20 mouse cellular contexts compared by ENCODE assay signal in the genomic region with DNA sequence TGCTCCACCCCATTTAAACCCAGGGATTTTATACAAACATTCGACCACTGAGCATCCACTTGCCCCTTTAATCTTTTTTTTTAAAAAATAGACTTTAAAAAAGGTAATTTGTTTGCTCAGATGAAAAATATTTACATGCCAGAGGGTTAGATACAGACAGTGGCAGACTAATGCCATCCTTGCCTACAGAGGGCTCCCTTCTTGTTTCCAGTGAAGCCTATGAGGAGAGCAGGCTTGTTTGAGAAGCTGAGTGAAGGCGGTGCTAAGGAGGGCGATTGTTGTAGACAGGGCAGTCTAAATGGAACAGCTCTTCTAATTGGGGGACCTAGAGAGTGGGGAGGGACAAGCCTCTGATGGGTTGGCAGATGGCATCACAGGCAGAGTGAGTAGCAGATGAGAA.
DNase-seq lines count a peak whose midpoint lies in the region; ATAC-seq and TF ChIP-seq lines count a peak whose summit lies in the region.
"Had no signal": no experiment of that assay in that cellular context is flagged by ENCODE, and none has a peak within 500 bp of the region (broad histone marks: within the 10 kb centered on the region; RNA-seq: fewer than 3 reads in every experiment).

No protein-coding gene starts in this region.

- peak; percentile 20; the same call in 1 of the 2 replicates for TF ChIP-seq CTCF in intestine, postnatal 0 days (IDR thresholded peaks at IDR 0.05; ENCODE audit: low read depth)
- peak in 1 of 2 experiments; percentile 54; a peak in 2 of 4 replicates for TF ChIP-seq CTCF in CH12.LX (conservative IDR thresholded peaks at IDR 0.05 in 1 of 2, IDR thresholded peaks at IDR 0.05 in 1 of 2; ENCODE audit: low read depth in 2 of 2, low read length in 2 of 2)

- dilution Hi-C loops in CH12.LX (cut with MboI; ENCODE audit: extremely low pct_ligation_motif_present, extremely low pct_unique_long_range_greater_than_20kb, low sequenced_read_pairs) = no loop called here

- no peaks in the 10 kb centered on the region for H3K36me3 ChIP-seq in intestine, postnatal 0 days (ENCODE audit: control insufficient read depth, insufficient read depth)
- H3K36me3 ChIP-seq in intestine, embryonic 16.5 days (ENCODE audit: control insufficient read depth, insufficient read depth, low read length) = no peaks in the 10 kb centered on the region
- H3K36me3 ChIP-seq in CH12.LX (replicated peaks in 1 of 2; ENCODE audit: control insufficient read depth in 1 of 2, insufficient read depth in 1 of 2, low read length in 1 of 2) = no peaks in the 10 kb centered on the region
- H3K36me3 ChIP-seq: hindbrain, embryonic 13.5 days; limb, embryonic 13.5 days; liver, embryonic 13.5 days had no signal

- peak; percentile 28 for TF ChIP-seq RAD21 in CH12.LX (IDR thresholded peaks at IDR 0.05; ENCODE audit: low read depth, low read length)

- no peaks in the 10 kb centered on the region for H3K4me1 ChIP-seq in intestine, postnatal 0 days (replicated peaks; ENCODE audit: control insufficient read depth, insufficient read depth, low read length)
- 0 out of 2 replicates have a peak, but pooled peaks cover 7% of the 10 kb centered on the region for H3K4me1 ChIP-seq in intestine, embryonic 16.5 days (ENCODE audit: control insufficient read depth, insufficient read depth, low read length)
- H3K4me1 ChIP-seq in CH12.LX (ENCODE audit: control insufficient read depth in 1 of 2, insufficient read depth in 2 of 2) = peaks cover 0 to 2% of the 10 kb centered on the region in 2 experiments; a peak in 1 of 4 replicates
- H3K4me1 ChIP-seq: hindbrain, embryonic 13.5 days; liver, embryonic 13.5 days had no signal

- H3K4me2 ChIP-seq in intestine, postnatal 0 days (replicated peaks; ENCODE audit: low read depth) = no peak overlapping the region
- H3K4me2 ChIP-seq in intestine, embryonic 16.5 days (ENCODE audit: low read depth, low read length) = no peak overlapping the region
- H3K4me2 ChIP-seq in CH12.LX (ENCODE audit: insufficient read depth, low read depth, poor library complexity, severe bottlenecking) = no peak overlapping the region
- H3K4me2 ChIP-seq: hindbrain, embryonic 13.5 days; limb, embryonic 13.5 days; liver, embryonic 13.5 days; midbrain, embryonic 11.5 days had no signal

- TF ChIP-seq POLR2A in CH12.LX (IDR thresholded peaks at IDR 0.05; ENCODE audit: low read depth, low read length) = no peak

- no peak for ATAC-seq in intestine, postnatal 0 days
- no peak for ATAC-seq in intestine, embryonic 16.5 days
- ATAC-seq in megakaryocyte-erythroid progenitor cell, adult 5-6 weeks (replicated peaks; ENCODE audit: low FRiP score, low TSS enrichment, poor library complexity, severe bottlenecking) = peak; percentile 34
- ATAC-seq: forebrain, postnatal 0 days had no signal

- H3K79me2 ChIP-seq in CH12.LX (replicated peaks; ENCODE audit: control insufficient read depth, extremely low read depth, insufficient read depth, poor library complexity, severe bottlenecking) = no peaks in the 10 kb centered on the region

- no peak overlapping the region for H3K9ac ChIP-seq in intestine, postnatal 0 days (ENCODE audit: low read depth, low read length)
- no peak overlapping the region for H3K9ac ChIP-seq in intestine, embryonic 16.5 days (ENCODE audit: low read depth, low read length)
- no peak overlapping the region for H3K9ac ChIP-seq in CH12.LX (ENCODE audit: insufficient read depth, low read depth)
- H3K9ac ChIP-seq: forebrain, postnatal 0 days; hindbrain, embryonic 13.5 days; limb, embryonic 13.5 days; liver, embryonic 13.5 days had no signal

- TF ChIP-seq EP300 in CH12.LX (IDR thresholded peaks at IDR 0.05; ENCODE audit: low read length) = no peak

- in situ Hi-C loops in CH12.LX (cut with MboI; ENCODE audit: low pct_ligation_motif_present, low pct_unique_long_range_greater_than_20kb, low sequenced_read_pairs) = no loop called here

- no peaks in the 10 kb centered on the region for H3K9me3 ChIP-seq in intestine, postnatal 0 days (ENCODE audit: control insufficient read depth)
- H3K9me3 ChIP-seq in intestine, embryonic 16.5 days (ENCODE audit: control insufficient read depth, low read length) = no peaks in the 10 kb centered on the region
- no peaks in the 10 kb centered on the region for H3K9me3 ChIP-seq in CH12.LX (replicated peaks; ENCODE audit: low read length)
- H3K9me3 ChIP-seq: hindbrain, embryonic 13.5 days; limb, embryonic 13.5 days; liver, embryonic 13.5 days had no signal

- peak; percentile 39 for DNase-seq in lung, postnatal 10 days
- DNase-seq in lung, postnatal 25 days (ENCODE audit: low spot score) = no peak
- DNase-seq in CH12.LX (ENCODE audit: extremely low read depth) = peak; percentile 9
- no peak for DNase-seq in right cerebral cortex, adult 2 months (ENCODE audit: low spot score in 2 of 2)
- DNase-seq: adrenal gland, postnatal 25 days; cerebellum, adult 8-10 months; forebrain, postnatal 0 days; gastrocnemius, postnatal 36 days; kidney, adult 2 months; kidney, postnatal 14 days; liver, embryonic 13.5 days; right cerebral cortex, postnatal 25 days; spleen, adult 18-20 months; thymus, postnatal 14 days had no signal

- H3K4me3 ChIP-seq in intestine, postnatal 0 days (ENCODE audit: low read depth, low read length) = no peak overlapping the region
- H3K4me3 ChIP-seq in intestine, embryonic 16.5 days (ENCODE audit: low read length) = no peak overlapping the region
- H3K4me3 ChIP-seq in CH12.LX (replicated peaks in 1 of 3; ENCODE audit: low read depth in 2 of 3, low read length in 2 of 3, poor library complexity in 1 of 3) = no peak overlapping the region
- H3K4me3 ChIP-seq: hindbrain, embryonic 13.5 days; limb, embryonic 13.5 days; liver, embryonic 13.5 days had no signal

- H3K27me3 ChIP-seq in intestine, postnatal 0 days (replicated peaks; ENCODE audit: control insufficient read depth, insufficient read depth, low read length) = no peaks in the 10 kb centered on the region
- no peaks in the 10 kb centered on the region for H3K27me3 ChIP-seq in intestine, embryonic 16.5 days (replicated peaks; ENCODE audit: control insufficient read depth, insufficient read depth, low read length)
- no peaks in the 10 kb centered on the region for H3K27me3 ChIP-seq in CH12.LX (replicated peaks)
- H3K27me3 ChIP-seq: hindbrain, embryonic 13.5 days; limb, embryonic 13.5 days; liver, embryonic 13.5 days had no signal

- 63% methylated on average over 3 of the region's 3 CpGs for WGBS in intestine, postnatal 0 days
- WGBS in intestine, embryonic 16.5 days = 63% methylated on average over 3 of the region's 3 CpGs

- H3K27ac ChIP-seq in intestine, postnatal 0 days (ENCODE audit: low read depth, low read length) = no peak overlapping the region
- no peak overlapping the region for H3K27ac ChIP-seq in intestine, embryonic 16.5 days (ENCODE audit: low read length)
- no peak overlapping the region for H3K27ac ChIP-seq in CH12.LX (ENCODE audit: insufficient read depth, low read depth)
- H3K27ac ChIP-seq: hindbrain, embryonic 13.5 days; limb, embryonic 13.5 days; liver, embryonic 13.5 days had no signal

TF ChIP-seq in CH12.LX, 34 proteins besides CTCF, POLR2A, EP300 and RAD21:
- TF ChIP-seq MAFK (IDR thresholded peaks at IDR 0.05; ENCODE audit: insufficient replicate concordance, low read length) (no peak), MYC (IDR thresholded peaks at IDR 0.05; ENCODE audit: low read depth, low read length) (no peak), SMC3 (IDR thresholded peaks at IDR 0.05; ENCODE audit: low read depth, low read length) (peak; percentile 49)

Comparison
In these comparisons a context has a peak if more than half of its experiments do, and no peak if none do; other contexts are left out.
1. DNase-seq: peak in lung, postnatal 10 days (single experiment) and CH12.LX (single experiment); none in lung, postnatal 25 days (single experiment) and right cerebral cortex, adult 2 months (0 of 2).